Mouse (Mus musculus): ENCODE data around the gene Akna.

The Akna gene

DNA sequence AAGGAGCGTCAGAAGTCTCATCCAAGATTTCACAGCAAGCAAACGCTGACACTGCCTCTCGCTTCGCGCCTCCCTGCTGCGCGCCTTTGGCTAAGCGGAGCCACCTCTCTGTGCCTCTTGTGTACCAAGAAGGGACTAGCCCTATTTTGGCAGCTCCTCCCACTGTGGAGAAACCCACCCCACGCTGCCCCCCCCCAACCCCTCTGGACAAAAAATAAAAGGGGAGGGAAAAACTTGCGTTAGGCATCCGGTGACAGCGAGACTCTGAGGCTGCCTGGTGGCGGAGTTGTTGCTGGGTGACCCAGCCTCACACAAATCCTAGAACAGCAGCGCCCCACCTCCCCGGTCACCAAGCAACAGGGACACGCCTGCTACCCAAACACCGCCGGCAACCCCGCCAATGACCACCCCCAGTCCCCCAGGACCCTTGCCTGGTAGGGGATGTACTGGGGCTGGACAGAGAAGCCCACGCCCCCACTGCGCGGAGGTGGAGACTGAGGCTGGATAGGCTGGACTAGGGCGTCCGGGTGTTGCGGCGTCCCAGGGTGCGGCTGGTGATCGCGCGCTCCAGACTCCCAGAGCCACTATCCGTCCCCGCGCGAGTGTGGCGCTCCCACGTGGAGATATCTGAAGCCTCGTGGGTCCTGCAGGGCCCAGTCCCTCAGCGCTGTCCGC, 6.9 kb upstream of the Akna start:
- DNase-seq (ENCODE audit: low spot score in 2 of 2), result peak; percentile 64 to 68

DNA sequence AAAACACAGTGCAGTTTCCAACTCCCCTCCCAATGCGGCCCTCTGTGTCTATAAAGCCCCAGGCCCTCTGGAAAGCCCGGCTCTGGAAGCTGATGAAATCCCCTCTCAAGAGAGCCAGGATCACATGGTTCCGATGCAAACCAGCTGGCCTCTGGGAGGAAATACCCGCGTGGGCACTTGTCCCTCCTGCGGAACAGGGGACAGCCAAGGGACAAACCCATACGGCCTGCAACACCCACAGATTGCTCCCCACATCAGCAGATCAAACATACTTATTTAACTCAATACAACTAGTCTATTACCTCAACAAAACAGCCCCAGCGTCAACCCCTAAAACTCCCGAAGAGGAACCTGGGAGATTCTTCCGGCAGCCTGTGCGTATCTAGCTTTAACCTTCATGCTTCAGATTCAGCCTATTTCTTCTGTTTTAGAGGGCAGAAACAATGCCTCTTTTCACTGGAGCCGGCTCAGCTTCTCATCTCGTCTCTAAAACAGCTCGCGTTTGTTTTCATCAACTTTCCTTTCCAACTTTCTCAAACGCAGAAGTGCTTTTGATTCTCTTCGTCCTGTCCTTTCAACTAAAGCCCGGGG, 6.3 kb upstream of the Akna start:
- DNase-seq (ENCODE audit: low spot score in 2 of 2), result peak in 1 of 2 experiments; percentile 35

- peak in 1 of 2 experiments; percentile 59 for DNase-seq (ENCODE audit: low spot score in 2 of 2)
These were observed 5.5 kb upstream of the Akna start for GRCm38 (mm10) chr4:63408649-63409048.

- peak in 1 of 2 experiments; percentile 43 for DNase-seq (ENCODE audit: low spot score in 2 of 2)
These were observed 5.1 kb upstream of the Akna start for GRCm38 (mm10) chr4:63408247-63408646.

GRCm38 (mm10) chr4:63405683-63406082, 2.5 kb upstream of the Akna start:
- no peak for DNase-seq (ENCODE audit: low spot score in 2 of 2)

GRCm38 (mm10) chr4:63405051-63405450, 1.9 kb upstream of the Akna start:
- peak in 1 of 2 experiments; percentile 27 for DNase-seq (ENCODE audit: low spot score in 2 of 2)

- no peak for DNase-seq (ENCODE audit: low spot score in 2 of 2)
These were observed 1.1 kb upstream of the Akna start for GRCm38 (mm10) chr4:63404205-63404604.

DNA sequence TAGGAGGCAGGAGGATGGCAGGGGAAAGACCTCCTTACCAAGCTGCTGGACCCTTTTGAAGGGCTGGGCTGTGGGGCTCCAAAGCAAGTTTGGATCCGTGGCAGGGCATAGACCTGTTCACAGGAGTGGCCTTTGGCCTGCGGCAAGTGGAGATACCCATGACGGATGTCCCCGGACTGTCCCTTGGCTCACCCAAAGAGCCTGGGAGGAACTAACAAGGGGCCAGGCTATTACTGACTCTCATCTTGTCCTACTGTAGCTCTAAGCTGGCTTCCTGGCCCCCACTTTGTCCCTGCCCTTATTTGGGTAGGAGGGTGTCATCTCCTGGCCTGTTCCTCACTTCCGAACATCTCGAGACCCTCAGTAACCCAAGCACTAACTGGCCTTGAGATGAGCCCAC, 596 bp downstream of the Akna start:
- no peak for DNase-seq (ENCODE audit: low spot score in 2 of 2)

DNA sequence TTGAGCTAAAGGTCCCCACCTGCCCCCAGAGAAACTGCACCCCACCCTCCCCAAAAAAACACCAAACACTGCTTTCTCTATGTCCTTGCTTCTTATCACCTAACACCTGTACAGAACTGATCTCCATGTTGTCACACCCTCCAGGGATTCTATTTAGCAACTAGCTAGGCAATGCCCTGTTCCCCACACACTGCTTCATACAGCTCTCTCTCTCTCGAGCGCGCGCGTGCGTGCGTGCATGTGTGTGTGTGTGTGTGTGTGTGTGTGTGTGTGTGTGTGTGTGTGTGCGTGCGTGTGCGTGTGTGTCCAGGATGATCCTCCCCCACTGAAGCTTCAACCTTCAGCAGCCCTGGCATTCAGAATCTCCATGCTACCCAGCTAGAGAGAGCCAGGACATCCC, 1.1 kb downstream of the Akna start:
- DNase-seq (ENCODE audit: low spot score in 2 of 2), result no peak

GRCm38 (mm10) chr4:63401620-63402019, 1.5 kb downstream of the Akna start:
- no peak for DNase-seq (ENCODE audit: low spot score in 2 of 2)

DNA sequence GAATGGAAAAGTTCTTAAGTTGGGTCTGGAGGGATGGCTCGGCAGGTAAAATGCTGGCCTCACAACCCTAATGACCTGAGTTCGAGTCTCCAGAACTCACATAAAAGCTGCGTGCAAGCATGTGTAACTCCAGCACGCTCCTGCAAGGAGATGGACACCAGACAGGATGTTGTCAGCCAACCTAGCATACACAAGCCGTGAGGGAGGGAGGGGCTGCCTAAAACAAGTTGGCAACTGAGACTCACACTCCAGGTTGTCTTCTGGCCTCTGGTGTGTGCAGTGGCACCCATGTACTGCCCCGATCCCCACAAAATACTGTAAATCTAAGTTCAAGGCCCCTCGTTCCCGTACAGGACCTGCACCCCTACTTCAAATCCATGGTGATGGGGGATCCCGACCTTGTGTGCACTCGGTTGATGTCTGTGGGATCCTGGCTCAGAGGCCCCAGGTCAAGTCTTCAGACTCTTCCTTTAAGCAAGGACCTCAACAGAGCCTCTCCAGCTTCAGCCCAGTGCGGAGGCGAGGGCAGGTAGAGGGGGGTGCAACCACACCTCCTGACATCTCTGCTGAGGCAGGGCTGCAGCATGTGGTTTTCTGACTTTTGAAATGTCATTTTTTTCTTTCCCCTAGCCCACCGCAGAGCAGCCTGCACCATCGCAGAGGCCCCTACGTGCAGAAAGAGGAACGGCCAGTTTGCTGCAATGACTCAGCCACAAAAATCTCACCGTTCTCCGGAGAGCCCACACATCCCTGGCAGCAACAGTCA, 2.4 kb downstream of the Akna start:
- no peak for DNase-seq (ENCODE audit: low spot score in 2 of 2)

GRCm38 (mm10) chr4:63399691-63400270, 3.4 kb downstream of the Akna start:
- DNase-seq (ENCODE audit: low spot score in 2 of 2), result no peak

DNA sequence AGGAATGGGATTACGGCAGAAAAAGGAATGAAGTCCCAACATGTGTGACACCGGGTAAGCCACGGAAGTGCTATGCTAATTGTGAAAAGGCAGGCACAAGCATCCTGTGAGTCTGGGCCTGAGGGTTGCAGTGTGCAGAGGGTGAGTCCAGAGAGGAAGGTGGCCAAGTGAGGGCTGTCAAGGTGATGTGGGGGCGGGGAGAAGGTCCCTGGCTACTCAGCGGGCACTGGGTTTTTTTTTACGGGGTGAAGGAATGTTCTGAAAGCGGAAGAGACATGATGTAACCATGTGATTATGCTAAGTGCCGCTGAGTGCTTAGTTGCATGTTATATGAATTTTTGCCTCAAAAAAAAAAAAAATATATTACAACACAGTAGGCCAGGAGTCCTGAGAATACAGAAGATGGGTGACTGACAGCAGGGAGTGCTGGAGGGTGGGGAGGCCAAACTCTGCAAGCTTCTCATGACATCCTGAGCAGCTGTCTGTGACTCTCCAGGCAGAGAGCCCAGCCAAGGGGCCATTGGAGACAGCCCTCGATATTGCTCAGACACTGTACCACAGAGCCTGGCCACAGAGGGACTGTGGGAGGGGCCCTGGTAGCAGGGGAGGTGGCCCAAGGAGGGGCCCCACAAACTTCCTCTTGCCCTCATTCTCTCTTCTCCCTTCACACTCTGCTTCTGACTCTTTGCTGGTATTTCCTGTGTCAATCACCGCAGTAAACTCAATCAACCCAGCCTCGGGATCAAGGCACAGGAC, 4.1 kb downstream of the Akna start:
- DNase-seq (ENCODE audit: low spot score in 2 of 2), result peak in 1 of 2 experiments; percentile 31

- DNase-seq (ENCODE audit: low spot score in 2 of 2), result no peak
These were observed 5.1 kb downstream of the Akna start for GRCm38 (mm10) chr4:63397981-63398537.

- no peak for DNase-seq (ENCODE audit: low spot score in 2 of 2)
These were observed 11.8 kb downstream of the Akna start for GRCm38 (mm10) chr4:63391322-63391721.

GRCm38 (mm10) chr4:63389887-63390528, 13.1 kb downstream of the Akna start:
- no peak for DNase-seq (ENCODE audit: low spot score in 2 of 2)

- DNase-seq (ENCODE audit: low spot score in 2 of 2), result no peak
These were observed 13.8 kb downstream of the Akna start for GRCm38 (mm10) chr4:63389121-63389886.

DNA sequence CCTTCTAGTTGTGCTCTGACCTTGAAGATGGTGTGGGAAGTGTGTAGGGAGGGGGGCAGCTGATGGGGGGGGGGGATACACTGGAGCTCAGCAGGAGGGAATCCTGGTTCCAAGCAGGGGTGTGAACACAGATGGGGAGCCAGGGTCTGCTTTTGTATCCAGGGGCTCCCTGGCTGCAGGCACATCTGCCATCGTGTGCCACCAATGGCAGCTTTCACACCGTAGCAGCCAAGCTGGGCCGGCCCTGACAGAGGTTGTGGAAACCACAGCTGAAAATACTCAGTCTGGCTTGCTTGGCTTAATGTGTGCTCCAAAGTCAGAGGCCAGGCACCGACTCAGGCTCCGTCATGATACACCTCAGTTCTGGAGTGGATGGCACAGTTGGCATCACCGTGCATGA, 15.1 kb downstream of the Akna start:
- DNase-seq (ENCODE audit: low spot score in 2 of 2), result no peak

DNA sequence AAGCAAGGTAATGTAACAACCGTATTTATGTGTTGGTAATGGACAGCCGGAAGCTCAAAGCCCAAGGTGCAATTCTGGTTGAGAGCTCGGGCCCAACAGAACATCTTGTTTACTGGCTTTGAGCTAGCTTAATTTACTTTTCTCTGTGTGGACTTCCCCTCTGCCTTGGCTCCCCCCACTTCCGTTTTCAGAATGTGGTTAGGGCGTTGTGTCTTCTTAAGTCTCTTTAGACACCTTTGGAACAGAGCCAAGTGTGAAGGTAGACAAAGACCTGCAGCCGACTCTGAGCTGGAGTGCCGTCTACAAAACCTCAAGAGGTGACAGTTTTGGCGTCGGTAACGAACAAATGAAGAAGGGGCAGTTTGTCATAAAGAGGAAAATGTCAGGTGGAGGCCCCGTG, 17.4 kb downstream of the Akna start:
- no peak for DNase-seq (ENCODE audit: low spot score in 2 of 2)

DNA sequence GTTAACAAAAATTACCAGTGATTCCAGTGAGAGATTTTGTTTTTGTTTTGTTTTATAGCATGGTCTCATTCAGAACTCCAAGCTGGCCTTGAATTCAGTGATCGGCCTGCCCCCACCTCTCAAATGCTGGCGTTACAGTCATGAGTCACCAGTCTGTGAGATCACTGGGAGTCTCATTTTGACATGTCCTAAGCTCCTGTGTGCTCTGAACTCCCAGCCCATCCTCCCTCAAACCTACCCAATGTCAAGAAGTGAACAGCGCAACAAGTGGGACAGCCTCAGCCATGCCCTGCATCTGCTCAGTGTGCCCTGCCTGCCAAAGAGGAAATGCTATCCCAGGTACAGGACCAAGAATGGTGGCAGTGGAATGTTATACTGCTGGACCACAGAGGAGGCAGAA, 17.9 kb downstream of the Akna start:
- no peak for DNase-seq (ENCODE audit: low spot score in 2 of 2)

Measured in frontal cortex, postnatal 10 days (tissue).